Mouse (Mus musculus) CD8-positive naive resting alpha-beta T cell, adult 2 months (primary cell): ENCODE measurements around the gene Lmo2.

Experiments
- DNase-seq, 2 experiments: peaks; one replicate each; pipeline ENCODE4 v3.0.0; 2022; ENCODE audit warnings: low read depth in 2 of 2, low spot score in 2 of 2

The Lmo2 gene

GRCm38 (mm10) chr2:103939003-103939402 lies 18.8 kb upstream of the Lmo2 start:
- DNase-seq, result no peak

- no peak for DNase-seq
Observed at GRCm38 (mm10) chr2:103941085-103941484, 16.7 kb upstream of the Lmo2 start.

- no peak for DNase-seq
Observed at GRCm38 (mm10) chr2:103944859-103945258, 12.9 kb upstream of the Lmo2 start.

- peak; percentile 20 to 51 for DNase-seq
Observed at GRCm38 (mm10) chr2:103945571-103946092, 12.2 kb upstream of the Lmo2 start.

- DNase-seq, result no peak
Observed at GRCm38 (mm10) chr2:103946892-103947291, 10.9 kb upstream of the Lmo2 start.

GRCm38 (mm10) chr2:103947982-103948655 lies 9.7 kb upstream of the Lmo2 start:
- no peak for DNase-seq

GRCm38 (mm10) chr2:103953050-103953835 lies 4.5 kb upstream of the Lmo2 start:
- DNase-seq, result no peak

- DNase-seq, result no peak
Observed at GRCm38 (mm10) chr2:103955714-103956113, 2.1 kb upstream of the Lmo2 start.

GRCm38 (mm10) chr2:103956867-103957266 lies 919 bp upstream of the Lmo2 start:
- no peak for DNase-seq

- DNase-seq, result no peak
Observed at GRCm38 (mm10) chr2:103958634-103959033, 848 bp downstream of the Lmo2 start.

- DNase-seq, result no peak
Observed at GRCm38 (mm10) chr2:103959066-103959465, 1.3 kb downstream of the Lmo2 start.

GRCm38 (mm10) chr2:103959574-103959973 lies 1.8 kb downstream of the Lmo2 start:
- no peak for DNase-seq

GRCm38 (mm10) chr2:103962349-103962748 lies 4.6 kb downstream of the Lmo2 start:
- no peak for DNase-seq

- DNase-seq, result no peak
Observed at GRCm38 (mm10) chr2:103965391-103965790, 7.6 kb downstream of the Lmo2 start.

- DNase-seq, result no peak
Observed at GRCm38 (mm10) chr2:103968186-103968585, 10.4 kb downstream of the Lmo2 start.

- no peak for DNase-seq
Observed at GRCm38 (mm10) chr2:103968919-103969436, 11.2 kb downstream of the Lmo2 start.

- DNase-seq, result peak in 1 of 2 experiments; percentile 7
Observed at GRCm38 (mm10) chr2:103969437-103970040, 11.8 kb downstream of the Lmo2 start.

- DNase-seq, result peak in 1 of 2 experiments; percentile 7
Observed at GRCm38 (mm10) chr2:103970041-103970790, 12.4 kb downstream of the Lmo2 start.

GRCm38 (mm10) chr2:103970791-103971649 lies 13.2 kb downstream of the Lmo2 start:
- no peak for DNase-seq

- no peak for DNase-seq
Observed at GRCm38 (mm10) chr2:103971838-103972237, 14.1 kb downstream of the Lmo2 start.
